Mouse (Mus musculus) left cerebral cortex, postnatal 14 days (tissue): Measurements from ENCODE around the gene Osbp2. TPM values are rescaled to one million over a fixed set of nuclear protein-coding genes. Genes with fewer than 3 reads are reported as not detected.
A peak's percentile ranks its signal among the peaks of the same experiment; 100 is the strongest.

Source experiments
- DNase-seq, 2 experiments: peaks; one replicate each; pipeline ENCODE4 v3.0.0; 2021 to 2022; ENCODE audit warnings: low spot score in 2 of 2, mixed read lengths in 1 of 2
- intact Hi-C: fragments of 180-260 bp; cut with DNase I; formaldehyde crosslinking; loops from one replicate; pipeline ENCODE4 v1.15.1; 2025
- total RNA-seq, 2 experiments: library from RNA; stranded (reverse); gene quantifications; 2 replicates each; pipeline ENCODE4 v1.2.3; 2021

Gene Osbp2
- total RNA-seq, 2 experiments from 2014 or later = 153 to 161 TPM

DNA sequence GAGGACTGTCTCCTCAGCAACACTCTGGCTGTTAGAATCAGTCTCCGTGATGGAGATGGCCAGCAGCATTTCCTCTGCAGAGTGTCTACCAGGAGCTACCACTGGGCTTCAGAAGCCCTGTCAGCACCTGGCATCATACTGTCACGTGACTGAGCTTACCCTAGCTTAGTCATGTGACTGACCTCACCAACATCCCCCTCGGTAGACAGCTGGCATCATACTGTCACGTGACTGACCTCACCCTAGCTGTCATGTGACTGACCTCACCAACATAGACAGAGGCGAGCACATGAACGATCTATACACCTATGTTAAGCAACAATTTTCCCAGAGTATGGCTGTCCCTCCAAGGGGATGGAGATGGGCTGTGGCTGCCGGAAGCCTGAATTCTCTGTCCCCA lies 15.0 kb upstream of the Osbp2 start:
- intact Hi-C loops = no loop called here
- no peak for DNase-seq

DNA sequence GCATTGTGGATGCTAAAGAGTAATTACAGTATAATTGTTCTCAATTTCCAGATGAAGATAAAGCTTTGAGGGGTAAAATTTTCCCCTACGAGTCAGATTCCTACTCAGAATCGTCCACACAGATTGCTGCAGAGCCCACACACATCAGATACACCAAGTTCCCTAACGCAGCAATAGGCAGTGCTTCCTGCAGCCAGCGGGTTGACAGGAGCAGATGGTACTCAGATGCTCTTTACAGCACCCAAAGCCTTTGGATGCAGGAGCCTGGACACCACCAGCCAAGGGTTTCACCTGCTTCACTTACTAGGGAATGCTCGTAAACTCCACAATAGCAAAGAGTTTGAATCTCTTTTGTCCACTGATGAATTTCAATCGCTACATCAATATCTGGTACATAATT lies 12.7 kb upstream of the Osbp2 start:
- intact Hi-C loops = no loop called here

GRCm38 (mm10) chr11:3864343-3864742 lies 640 bp upstream of the Osbp2 start:
- intact Hi-C loops = no loop called here
- no peak for DNase-seq

More for the DNA sequence above, 12.7 kb upstream of the Osbp2 start:
- DNase-seq = no peak

- intact Hi-C loops = no loop called here
- no peak for DNase-seq
Measured at GRCm38 (mm10) chr11:3862661-3863453, 846 bp downstream of the Osbp2 start.

DNA sequence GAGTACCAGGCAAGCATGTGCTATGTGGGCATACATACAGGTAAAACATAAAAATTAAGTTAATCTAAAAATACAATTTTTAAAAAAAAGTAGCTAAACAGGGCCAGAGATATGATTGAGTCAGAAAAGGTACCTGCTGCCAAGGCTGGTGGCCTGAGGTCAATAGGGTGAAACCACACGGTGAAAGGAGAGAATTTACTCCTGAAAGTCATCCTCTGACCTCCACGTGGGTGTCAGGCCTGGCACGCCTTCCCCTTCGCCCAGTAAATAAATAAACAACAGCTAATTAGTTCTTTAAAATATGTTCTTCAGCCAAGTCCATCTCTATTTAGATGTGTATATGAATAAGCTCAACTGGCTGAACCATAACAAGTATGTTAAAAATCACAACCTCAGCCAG lies 3.3 kb downstream of the Osbp2 start:
- intact Hi-C loops = no loop called here
- DNase-seq = no peak

DNA sequence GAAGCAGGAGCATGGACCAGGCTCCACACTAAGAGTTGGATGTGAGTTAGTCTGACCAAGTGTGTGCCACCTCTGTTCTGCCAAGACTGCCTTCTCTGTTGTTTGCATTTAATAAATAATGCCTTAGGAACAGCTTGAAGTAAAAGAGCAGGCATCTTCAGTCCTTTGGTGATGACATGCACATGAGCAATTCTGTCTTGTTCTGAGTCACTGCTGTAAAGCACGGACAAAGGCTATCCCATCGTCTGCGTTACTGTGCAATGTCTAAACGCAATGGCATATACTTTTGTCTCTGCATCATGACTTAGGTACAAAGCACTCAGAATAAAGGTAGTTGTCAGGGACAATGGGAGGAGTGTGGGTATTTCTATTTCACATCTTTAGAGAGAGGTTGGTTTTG lies 3.9 kb downstream of the Osbp2 start:
- intact Hi-C loops = no loop called here
- DNase-seq = no peak

DNA sequence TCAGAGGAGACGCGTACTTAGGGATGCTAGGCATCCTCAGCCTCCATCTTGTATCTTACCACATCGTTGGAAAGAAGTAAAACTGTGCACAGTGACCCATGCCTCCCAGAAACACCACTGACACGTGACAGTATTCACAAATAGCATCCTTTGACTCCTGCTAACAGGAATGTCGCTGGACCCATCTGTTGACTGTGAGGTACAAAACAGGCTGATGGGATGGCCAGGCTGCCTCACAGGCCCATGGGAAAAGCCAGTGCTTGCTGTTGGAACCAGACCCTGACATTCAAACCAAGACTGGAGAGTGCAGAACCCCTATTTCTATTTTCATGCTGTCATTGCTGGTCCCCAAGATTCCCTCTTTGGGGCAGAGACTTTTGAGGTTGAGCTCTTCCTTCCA lies 5.8 kb downstream of the Osbp2 start:
- no peak for DNase-seq
- intact Hi-C loops = no loop called here

GRCm38 (mm10) chr11:3855846-3856245 lies 7.9 kb downstream of the Osbp2 start:
- peak in 1 of 2 experiments; percentile 52 for DNase-seq
- intact Hi-C loops = no loop called here

DNA sequence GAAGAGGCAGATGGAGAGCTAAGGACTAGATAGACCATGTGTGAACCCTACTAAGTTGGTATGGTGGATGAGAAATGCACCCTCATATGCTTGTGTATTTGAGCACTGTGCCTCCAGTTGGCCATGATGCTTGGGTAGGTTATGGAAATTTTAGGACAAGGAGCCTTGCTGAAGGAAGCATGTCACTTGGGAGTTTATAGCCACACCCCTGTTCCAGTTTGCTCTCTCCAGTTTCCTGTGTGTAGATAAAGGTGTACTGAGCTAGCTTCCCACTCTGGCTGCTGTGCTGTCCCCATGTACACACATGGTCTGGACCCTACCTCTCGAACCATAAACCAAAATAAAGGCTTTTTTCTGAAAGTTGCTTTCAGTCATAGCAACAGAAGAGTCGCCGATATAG lies 9.5 kb downstream of the Osbp2 start:
- intact Hi-C loops = no loop called here
- DNase-seq = no peak

GRCm38 (mm10) chr11:3853481-3854034 lies 10.1 kb downstream of the Osbp2 start:
- DNase-seq = peak; percentile 65 to 77
- intact Hi-C loops = no loop called here

DNA sequence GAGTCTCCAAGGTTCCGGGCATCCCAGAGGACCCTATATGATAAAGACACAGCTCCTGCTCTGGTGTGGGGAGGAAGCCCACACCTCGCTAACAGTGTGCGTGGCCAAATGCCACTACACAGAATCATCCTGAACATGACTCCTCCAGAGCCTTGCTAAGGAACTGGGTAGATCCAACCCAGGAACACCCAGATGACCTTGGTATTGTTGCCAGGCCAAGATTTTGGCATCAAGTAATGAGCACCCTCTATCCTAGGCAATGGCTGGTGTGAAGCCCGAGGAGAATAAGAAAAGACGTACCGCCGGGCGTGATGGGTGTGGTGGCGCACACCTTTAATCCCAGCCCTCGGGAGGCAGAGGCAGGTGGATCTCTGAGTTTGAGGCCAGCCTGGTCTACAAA lies 10.7 kb downstream of the Osbp2 start:
- intact Hi-C loops = no loop called here

DNA sequence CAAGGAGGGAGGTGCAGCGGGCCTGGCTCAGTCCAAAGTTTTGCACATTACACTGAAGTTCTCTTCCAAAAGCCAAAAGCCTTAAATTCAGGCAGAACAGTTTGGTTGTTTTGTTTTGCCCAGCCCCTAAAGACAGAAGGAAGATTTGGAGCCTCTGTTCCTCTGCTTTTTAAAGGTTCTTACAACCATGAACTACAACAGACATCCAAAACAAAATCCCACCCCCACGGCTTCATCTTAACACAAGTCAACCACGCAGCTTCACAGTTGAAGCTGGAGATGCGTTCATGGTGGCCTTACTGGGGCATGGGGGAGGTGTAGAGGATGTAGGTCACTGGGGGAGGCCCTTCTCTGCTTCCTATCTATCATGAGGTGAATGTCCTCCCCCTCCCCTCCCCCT lies 11.8 kb downstream of the Osbp2 start:
- DNase-seq = peak in 1 of 2 experiments; percentile 41
- intact Hi-C loops = no loop called here

More for the DNA sequence above, 10.7 kb downstream of the Osbp2 start:
- no peak for DNase-seq

DNA sequence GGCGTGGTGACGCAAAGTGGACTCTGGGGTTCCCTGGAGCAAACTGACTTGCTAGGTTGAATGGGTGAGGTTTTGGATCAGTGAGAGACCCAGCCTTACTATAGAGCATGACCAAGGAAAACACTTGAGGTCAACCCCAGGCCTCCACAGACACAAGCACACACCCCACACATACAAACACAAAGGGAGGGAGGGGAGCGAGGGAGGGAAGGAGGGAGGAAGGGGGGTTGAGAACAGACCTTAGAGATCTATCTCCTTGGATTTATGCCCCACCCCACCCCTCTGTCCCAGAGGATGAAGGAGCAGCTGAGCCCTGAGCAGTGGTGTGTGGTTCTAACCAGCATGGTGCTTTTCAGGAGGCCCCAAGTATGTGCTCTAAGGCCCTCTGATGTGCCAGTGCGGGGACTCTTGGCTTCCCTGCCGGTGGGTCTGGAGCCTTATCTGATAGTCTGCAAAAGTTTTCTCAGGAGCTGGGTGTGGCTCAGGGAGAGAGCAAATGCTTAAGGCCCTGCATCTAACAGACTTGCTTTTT lies 12.9 kb downstream of the Osbp2 start:
- intact Hi-C loops = no loop called here
- no peak for DNase-seq

DNA sequence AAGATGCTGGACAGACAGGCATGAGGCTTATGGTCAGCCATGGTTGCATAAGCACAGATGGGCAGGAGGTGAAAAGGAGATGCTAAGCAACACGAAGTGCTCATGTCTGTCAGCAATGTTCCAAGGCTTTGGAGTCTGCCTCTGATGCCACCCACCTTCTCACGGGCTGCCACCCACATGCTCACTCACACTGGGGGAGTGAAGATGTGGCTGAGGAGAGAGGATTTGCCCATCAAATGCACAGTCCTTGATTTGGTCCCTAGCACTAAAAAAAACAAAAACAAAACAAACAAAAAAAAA lies 13.4 kb downstream of the Osbp2 start:
- intact Hi-C loops = no loop called here
- DNase-seq = peak; percentile 41 to 62

DNA sequence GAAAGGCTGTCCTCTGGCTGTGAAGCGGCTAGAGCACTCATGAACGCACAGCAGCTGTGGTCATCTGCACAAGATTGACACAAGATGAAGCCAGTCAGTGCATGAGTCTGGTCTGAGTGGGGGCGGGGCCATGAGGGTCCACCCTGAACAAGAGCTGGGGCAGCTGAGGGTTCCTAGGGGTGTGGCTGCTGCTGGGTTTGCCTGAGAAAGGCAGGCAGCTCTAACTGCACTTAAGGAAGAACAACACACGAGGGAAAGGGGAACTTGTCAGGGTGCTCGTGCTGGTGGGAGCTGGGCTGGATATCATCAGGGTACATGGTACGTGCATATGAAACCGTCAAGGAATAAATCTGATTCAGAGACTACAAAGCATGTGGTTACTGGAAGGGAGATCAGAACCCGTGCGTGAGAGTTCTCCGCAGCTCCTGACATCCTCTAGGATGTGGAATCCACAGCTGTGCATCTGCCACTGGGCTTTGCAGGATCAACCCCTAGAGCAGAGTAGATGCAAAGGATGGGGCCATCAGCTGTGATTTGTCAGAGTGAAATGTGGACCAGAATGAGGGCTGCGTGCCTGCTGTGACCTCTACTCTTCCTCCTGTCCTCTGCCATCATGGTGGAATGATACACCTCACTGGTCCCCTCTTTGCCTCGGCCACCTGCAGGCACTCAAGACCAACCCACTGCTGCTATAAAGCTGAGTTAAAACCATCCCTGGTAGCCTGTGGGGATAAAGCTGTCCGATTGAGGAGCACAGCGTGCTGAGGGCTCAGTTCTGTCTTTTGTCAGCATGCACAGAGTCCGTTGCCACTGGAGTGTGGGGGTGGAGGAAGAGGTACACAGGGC lies 14.0 kb downstream of the Osbp2 start:
- intact Hi-C loops = no loop called here
- no peak for DNase-seq

DNA sequence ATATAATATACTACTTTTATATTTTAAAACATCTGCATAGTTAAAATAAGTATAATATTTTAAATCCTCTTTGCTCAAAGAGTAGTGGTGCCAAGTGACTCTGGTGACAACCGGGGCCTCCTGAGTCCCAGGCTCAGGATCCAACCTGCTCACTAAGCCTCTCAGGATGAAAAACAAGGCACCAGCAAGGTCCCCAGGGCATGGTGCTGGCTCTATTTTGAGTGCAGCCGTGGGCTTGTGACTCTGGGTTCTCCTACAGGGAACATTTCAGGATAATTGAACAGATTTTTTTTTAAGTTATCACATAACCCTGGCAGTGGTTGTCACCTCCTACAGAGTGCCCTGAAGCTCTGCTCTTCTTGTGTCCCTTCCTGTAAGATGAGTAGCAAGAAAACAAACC lies 17.4 kb downstream of the Osbp2 start:
- intact Hi-C loops = no loop called here
- DNase-seq = no peak

DNA sequence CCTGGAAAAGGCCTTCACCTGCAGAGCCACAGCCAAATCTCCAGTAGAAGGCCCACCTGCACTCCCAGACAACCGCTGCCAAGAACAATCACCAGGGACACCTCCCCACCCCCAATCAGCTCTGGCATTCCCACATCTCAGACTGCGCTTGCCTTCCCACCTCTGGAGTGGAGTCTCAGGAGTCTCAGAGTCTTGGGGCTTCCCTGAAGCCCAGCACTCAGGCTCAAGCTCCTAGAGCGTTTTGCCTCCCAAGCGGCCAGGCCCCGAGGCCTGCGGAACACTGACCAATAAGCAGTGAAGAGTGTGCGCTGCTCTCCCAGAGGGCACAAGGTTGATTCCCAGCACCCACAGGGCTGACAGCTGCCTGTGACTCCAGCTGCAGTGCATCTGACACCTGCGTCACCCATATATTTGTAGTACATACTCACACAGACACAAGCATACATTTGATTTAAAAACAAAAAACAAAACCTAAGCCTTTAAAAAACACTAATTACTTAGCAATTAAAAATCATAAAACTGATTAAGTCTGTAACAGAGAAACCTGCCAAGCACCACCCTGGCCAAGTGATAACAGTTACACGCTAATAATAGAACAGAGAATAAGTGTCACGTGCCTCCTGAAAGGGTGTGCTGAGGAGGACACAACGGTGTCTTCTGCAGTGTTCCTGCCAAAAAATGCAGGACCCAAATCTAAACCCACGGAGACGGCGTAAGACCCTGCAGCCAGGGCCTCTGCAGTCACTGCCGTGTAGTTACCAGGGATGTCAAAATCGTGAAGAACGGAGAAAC lies 19.6 kb downstream of the Osbp2 start:
- intact Hi-C loops = no loop called here
- no peak for DNase-seq

DNA sequence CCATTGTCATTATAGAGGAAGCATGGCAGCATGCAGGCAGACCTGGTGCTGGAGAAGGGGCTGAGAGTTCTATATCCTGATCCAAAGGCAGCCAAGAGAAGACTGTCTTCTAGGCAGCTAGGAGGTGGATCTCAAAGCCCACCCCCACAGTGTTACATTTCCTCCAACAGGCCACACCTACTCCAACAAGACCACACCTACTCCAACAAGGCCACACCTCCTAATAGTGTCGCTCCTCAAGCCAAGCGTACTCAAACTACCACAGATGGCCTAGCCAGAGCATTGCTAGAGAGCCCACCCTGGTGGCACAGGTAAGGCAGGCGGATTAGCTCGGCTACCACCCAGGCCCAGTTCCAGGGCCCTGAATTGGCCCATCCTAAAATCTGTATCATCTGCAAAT lies 28.4 kb downstream of the Osbp2 start:
- DNase-seq = no peak
- intact Hi-C loops = no loop called here

DNA sequence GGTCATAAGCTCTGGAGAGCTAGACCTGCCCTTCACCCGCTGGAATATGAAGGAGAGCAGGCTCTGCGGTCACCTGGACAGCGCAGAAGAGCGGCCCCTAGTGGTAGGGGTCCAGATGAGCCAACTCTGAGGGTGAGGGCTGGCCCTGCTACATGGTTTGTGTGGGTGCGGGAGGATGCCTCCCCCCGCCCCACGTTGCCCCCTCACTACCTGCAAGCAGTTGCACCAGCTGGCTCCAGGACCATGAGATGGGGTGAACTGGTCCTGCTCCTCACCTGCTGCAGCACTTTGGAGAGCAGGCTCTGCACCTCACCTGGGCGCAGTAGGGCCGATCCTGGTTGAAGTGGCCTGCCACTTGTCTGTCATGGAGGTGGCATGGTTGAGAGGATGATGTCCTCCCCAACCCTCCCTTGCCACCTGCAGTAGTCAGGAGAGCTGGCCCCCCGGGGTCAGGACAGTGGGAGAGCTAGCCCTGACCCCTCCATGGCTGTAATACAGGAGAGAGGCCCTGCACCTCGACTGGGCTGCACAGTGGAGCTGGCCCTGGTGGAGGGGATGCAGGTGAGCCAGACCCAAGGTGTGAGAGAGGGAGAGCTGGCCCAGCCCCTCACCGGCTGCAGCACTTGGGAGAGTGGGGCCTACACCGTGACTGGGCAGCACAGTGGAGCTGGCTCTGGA lies 29.1 kb downstream of the Osbp2 start:
- intact Hi-C loops = no loop called here
- DNase-seq = no peak
